Comparison of ENCODE assay signal across 40 mouse cellular contexts in the genomic region with DNA sequence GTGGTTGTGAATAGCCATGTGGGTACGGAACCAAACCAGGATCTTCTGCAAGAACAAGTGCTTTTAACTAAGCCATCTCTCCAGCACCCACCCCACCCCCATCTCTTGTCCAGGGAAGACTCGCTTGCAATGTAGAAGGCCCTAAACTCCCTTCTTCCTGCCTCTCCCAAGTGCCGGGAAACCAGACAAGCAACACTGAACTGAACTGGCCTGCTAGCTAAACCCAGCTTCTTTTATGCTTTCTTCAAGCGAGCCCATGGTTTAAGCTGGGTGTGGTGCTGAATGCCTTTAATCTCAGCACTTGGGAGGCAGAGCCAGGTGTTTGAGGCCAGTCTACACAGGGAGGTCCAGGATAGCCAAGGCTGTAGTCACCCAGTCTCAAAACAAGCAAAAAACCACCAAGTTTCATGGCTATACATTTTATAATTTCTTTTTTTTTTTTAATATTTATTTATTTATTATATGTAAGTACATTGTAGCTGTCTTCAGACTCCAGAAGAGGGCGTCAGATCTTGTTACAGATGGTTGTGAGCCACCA. TPM values are rescaled to one million over a fixed set of nuclear protein-coding genes. Genes with fewer than 3 reads are reported as not detected.
"Had no signal": no experiment of that assay in that cellular context is flagged by ENCODE, and none has a peak within 500 bp of the region (broad histone marks: within the 10 kb centered on the region; RNA-seq: fewer than 3 reads in every experiment).

No protein-coding gene starts in this region.

- ATAC-seq: hindbrain, embryonic 16.5 days; inflammation-experienced regulatory T-cells, adult 6 months; intestine, embryonic 15.5 days; intestine, postnatal 0 days; liver, embryonic 12.5 days had no signal

- H3K27me3 ChIP-seq: heart, embryonic 12.5 days; hindbrain, embryonic 12.5 days; intestine, embryonic 15.5 days; limb, embryonic 13.5 days; limb, embryonic 15.5 days; liver, embryonic 12.5 days had no signal

- H3K4me1 ChIP-seq: heart, embryonic 10.5 days; hindbrain, embryonic 10.5 days; hindbrain, embryonic 12.5 days; intestine, embryonic 15.5 days; limb, embryonic 13.5 days; limb, embryonic 15.5 days had no signal

- H3K9ac ChIP-seq: heart, embryonic 12.5 days; hindbrain, embryonic 12.5 days; hindbrain, embryonic 14.5 days; intestine, embryonic 15.5 days; limb, embryonic 13.5 days; limb, embryonic 15.5 days; liver, embryonic 12.5 days; liver, embryonic 14.5 days had no signal

- H3K4me2 ChIP-seq: heart, embryonic 12.5 days; hindbrain, embryonic 12.5 days; hindbrain, embryonic 14.5 days; intestine, embryonic 15.5 days; limb, embryonic 13.5 days; limb, embryonic 15.5 days; liver, embryonic 12.5 days had no signal

- H3K9me3 ChIP-seq: heart, embryonic 10.5 days; hindbrain, embryonic 12.5 days; intestine, embryonic 15.5 days; limb, embryonic 15.5 days; liver, embryonic 12.5 days had no signal

- H3K4me3 ChIP-seq: heart, embryonic 10.5 days; heart, embryonic 12.5 days; hindbrain, embryonic 10.5 days; hindbrain, embryonic 12.5 days; intestine, embryonic 15.5 days; layer of hippocampus, adult 2 months; limb, embryonic 13.5 days; limb, embryonic 15.5 days; liver, embryonic 12.5 days had no signal

- H3K27ac ChIP-seq: heart, embryonic 10.5 days; hindbrain, embryonic 10.5 days; hindbrain, embryonic 12.5 days; hindbrain, embryonic 14.5 days; intestine, embryonic 15.5 days; layer of hippocampus, adult 2 months; limb, embryonic 13.5 days; limb, embryonic 15.5 days; liver, embryonic 12.5 days; liver, embryonic 14.5 days had no signal

- DNase-seq: gastrocnemius, postnatal 10 days; gastrocnemius, postnatal 25 days; heart, postnatal 10 days; heart, postnatal 4 days; kidney, adult 18-20 months; kidney, adult 8-10 months; kidney, postnatal 10 days; kidney, postnatal 25 days; kidney, postnatal 4 days; layer of hippocampus, adult 9-11 months; layer of hippocampus, postnatal 36 days; left cerebral cortex, postnatal 4 days had no signal

RNA-seq across cellular contexts. Expression of gene Tmed6, which starts 23.2 kb away (rescaled TPM):
- total RNA-seq: gastrocnemius, postnatal 10 days; gastrocnemius, postnatal 25 days; gastrocnemius, postnatal 4 days; granulocyte monocyte progenitor cell, adult 5-6 weeks; heart, adult 8-10 months; heart, postnatal 10 days; heart, postnatal 25 days; heart, postnatal 4 days; layer of hippocampus, postnatal 14 days; layer of hippocampus, postnatal 36 days; left cerebral cortex, adult 18-20 months; left cerebral cortex, adult 8-10 months; left cerebral cortex, postnatal 10 days; left cerebral cortex, postnatal 25 days; left cerebral cortex, postnatal 4 days had no signal
- polyA plus RNA-seq: frontal cortex, adult 2 months; heart, embryonic 12.5 days; heart, embryonic 14.5 days; heart, embryonic 16.5 days; hindbrain, embryonic 10.5 days; hindbrain, embryonic 12.5 days; hindbrain, embryonic 14.5 days; hindbrain, embryonic 16.5 days; limb, embryonic 11.5 days; limb, embryonic 13.5 days; limb, embryonic 15.5 days; liver, adult 2 months had no signal
